Mouse (Mus musculus) G1E (cell line): ENCODE measurements around the gene Klk14.

ENCODE experiments used
- CTCF ChIP-seq: IDR thresholded peaks from 2 replicates; pipeline ENCODE4 v1.5.1; 2012; ENCODE audit warnings: low read depth, low read length, inconsistent platforms, mixed read lengths
- GATA1 ChIP-seq: IDR thresholded peaks from 2 replicates; pipeline ENCODE4 v1.6.1; 2012; ENCODE audit warnings: borderline replicate concordance, low read length, inconsistent platforms, mixed read lengths
- GATA2 ChIP-seq: IDR thresholded peaks from 2 replicates; pipeline ENCODE4 v1.6.1; 2012; ENCODE audit warnings: low read depth, low read length, inconsistent platforms, borderline replicate concordance
- POLR2AphosphoS5 ChIP-seq: IDR thresholded peaks from 2 replicates; pipeline ENCODE4 v1.6.1; 2012; ENCODE audit warnings: low read depth, low read length, inconsistent platforms; ENCODE audit not compliant: insufficient replicate concordance
- TAL1 ChIP-seq: conservative IDR thresholded peaks from 2 replicates; pipeline ENCODE4 v1.6.1; 2012; ENCODE audit warnings: low read depth, low read length, inconsistent platforms, mixed read lengths

DNA sequence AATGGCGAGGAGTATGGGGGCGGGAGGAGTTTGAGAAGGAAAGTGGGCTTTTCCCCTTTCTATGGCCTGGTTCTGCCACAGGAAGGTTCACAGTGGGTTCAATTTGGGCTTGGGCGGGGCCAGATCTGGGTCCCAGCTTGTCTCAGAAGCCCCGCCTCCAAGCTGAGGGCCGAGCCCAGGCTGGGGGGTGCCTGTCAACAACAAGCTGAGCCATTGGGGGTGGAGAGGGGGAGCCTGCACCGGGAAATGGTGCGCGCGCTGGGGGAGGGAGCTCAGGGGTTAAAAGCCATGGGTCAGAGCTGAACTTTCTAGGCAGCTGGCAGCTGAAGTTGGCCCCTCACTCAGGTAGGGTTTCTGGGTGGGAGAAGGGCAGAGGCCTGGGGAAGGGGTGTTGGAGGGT is 22.7 kb downstream of the Klk14 start:
- TF ChIP-seq CTCF (no peak), GATA1 (no peak), POLR2AphosphoS5 (no peak), TAL1 (no peak), GATA2 (no peak)
